Mouse (Mus musculus) limb, embryonic 10.5 days (tissue): ENCODE data around the gene Cmss1. TPM values are rescaled to one million over a fixed set of nuclear protein-coding genes. Genes with fewer than 3 reads are reported as not detected.
"Not testable (repeated sequence)": the region's sequence is repeated elsewhere in the genome, so short reads cannot be mapped to it uniquely, and the experiment has no call there.

Experiments
- DNase-seq: peaks from one replicate; pipeline ENCODE4 v3.0.0-alpha.2; 2017; ENCODE audit warnings: low spot score
- H3K27ac ChIP-seq: fragments of 300-500 bp; sonication (generic); 2 replicates; pipeline ENCODE4 v1.5.1; 2016; ENCODE audit warnings: mild to moderate bottlenecking
- H3K27me3 ChIP-seq: fragments of 300-500 bp; sonication (generic); 2 replicates; pipeline ENCODE4 v1.6.1; 2016; ENCODE audit warnings: low read depth, mild to moderate bottlenecking; ENCODE audit not compliant: poor library complexity, severe bottlenecking
- H3K36me3 ChIP-seq: fragments of 300-500 bp; sonication (generic); 2 replicates; pipeline ENCODE4 v1.6.1; 2016; ENCODE audit warnings: mild to moderate bottlenecking, moderate library complexity
- H3K4me1 ChIP-seq: fragments of 300-500 bp; sonication (generic); 2 replicates; pipeline ENCODE4 v1.6.1; 2016
- H3K4me3 ChIP-seq: fragments of 300-500 bp; sonication (generic); 2 replicates; pipeline ENCODE4 v1.5.1; 2016; ENCODE audit warnings: mild to moderate bottlenecking, moderate library complexity
- H3K9me3 ChIP-seq: fragments of 300-500 bp; sonication (generic); replicated peaks from 2 replicates; pipeline ENCODE4 v1.6.1; 2016; ENCODE audit warnings: mild to moderate bottlenecking
- WGBS: fragments of 180-500 bp; shearing (Covaris S2); methylation state at CpG from one replicate; pipeline ENCODE4 v1.1.7; 2016; 5-methylcytosine and 5-hydroxymethylcytosine counted together
- polyA plus RNA-seq: library from polyadenylated mRNA; unstranded; fragments of >200 nt; fragmentation: Nextera tagmentation; extraction: Ambion mirVana; gene quantifications from 2 replicates; pipeline ENCODE4 v1.2.1, GENCODE M21; 2016

Gene Cmss1
- polyA plus RNA-seq, 1 experiment from 2014 or later, result 53.7 TPM

- Histone ChIP-seq H3K27me3 (no peaks in the 10 kb centered on the region), H3K4me3 (no peak overlapping the region), H3K27ac (0 out of 2 replicates have a peak overlapping the region, but pooled peaks have one; percentile 37), H3K36me3 (no peaks in the 10 kb centered on the region), H3K4me1 (peaks cover 46% of the 10 kb centered on the region), H3K9me3 (no peaks in the 10 kb centered on the region)
- WGBS, result 66% methylated on average over 18 of the region's 18 CpGs
- peak; percentile 80 for DNase-seq
These were observed 208.1 kb downstream of the Cmss1 start for GRCm38 (mm10) chr16:57398387-57399214.

- peak overlapping the region; percentile 37; the same call in 1 of the 2 replicates for H3K27ac ChIP-seq
- H3K4me1 ChIP-seq, result peaks cover 46% of the 10 kb centered on the region
- no peaks in the 10 kb centered on the region for H3K27me3 ChIP-seq
- no peaks in the 10 kb centered on the region for H3K9me3 ChIP-seq
- DNase-seq, result no peak
- 74% methylated on average over 6 of the region's 6 CpGs for WGBS
- H3K36me3 ChIP-seq, result no peaks in the 10 kb centered on the region
- H3K4me3 ChIP-seq, result no peak overlapping the region
These were observed 208.8 kb downstream of the Cmss1 start for GRCm38 (mm10) chr16:57397845-57398244.

DNA sequence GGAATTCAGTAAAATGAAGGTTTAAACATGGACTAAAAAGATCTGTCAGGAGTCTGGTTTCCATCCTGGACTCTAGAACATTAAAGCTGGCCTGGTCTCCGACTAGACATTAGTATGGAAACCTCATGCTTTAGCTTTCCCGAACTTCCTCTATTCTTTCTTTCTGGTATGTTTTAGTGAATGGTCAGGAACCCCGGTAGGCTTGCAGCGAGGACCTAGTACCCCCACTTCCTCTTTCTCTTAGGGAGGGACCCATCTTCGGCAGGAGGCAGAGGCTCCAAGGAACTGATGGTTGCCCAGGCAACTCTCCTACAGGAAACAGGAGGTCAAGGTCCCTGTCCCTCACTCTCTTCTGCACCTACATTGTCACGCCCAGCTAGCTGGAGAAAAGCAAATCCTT is 210.4 kb downstream of the Cmss1 start:
- H3K4me3 ChIP-seq, result no peak overlapping the region
- H3K4me1 ChIP-seq, result peaks cover 38% of the 10 kb centered on the region
- peak; percentile 21 for DNase-seq
- no peaks in the 10 kb centered on the region for H3K27me3 ChIP-seq
- H3K27ac ChIP-seq, result no peak overlapping the region
- H3K36me3 ChIP-seq, result no peaks in the 10 kb centered on the region
- H3K9me3 ChIP-seq, result no peaks in the 10 kb centered on the region
- 80% methylated on average over 6 of the region's 6 CpGs for WGBS

- H3K27ac ChIP-seq, result peak overlapping the region; percentile 65
- no peaks in the 10 kb centered on the region for H3K27me3 ChIP-seq
- no peaks in the 10 kb centered on the region for H3K36me3 ChIP-seq
- H3K9me3 ChIP-seq, result no peaks in the 10 kb centered on the region
- no peak overlapping the region for H3K4me3 ChIP-seq
- WGBS, result 80% methylated on average over 11 of the region's 11 CpGs
- peaks cover 23% of the 10 kb centered on the region for H3K4me1 ChIP-seq
- DNase-seq, result no peak
These were observed 213.5 kb downstream of the Cmss1 start for GRCm38 (mm10) chr16:57393161-57393560.

DNA sequence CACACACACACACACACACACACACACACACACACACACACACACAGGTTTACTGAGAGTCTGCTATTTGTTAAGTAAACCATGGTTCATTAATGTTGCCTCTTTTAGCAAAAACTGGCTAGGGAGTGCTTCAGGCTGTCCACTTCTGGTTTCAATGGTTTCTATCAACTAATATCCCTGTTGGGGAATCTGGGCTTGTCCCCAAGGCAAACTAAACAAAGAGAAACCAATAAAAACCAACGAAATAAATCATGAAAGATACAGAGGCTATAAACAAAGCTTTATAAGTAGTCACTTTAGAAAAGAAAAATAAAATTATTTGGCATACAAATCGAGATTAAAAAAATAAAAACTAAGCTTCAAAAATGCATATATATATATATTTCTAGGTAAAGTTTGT is 214.2 kb downstream of the Cmss1 start:
- no peaks in the 10 kb centered on the region for H3K36me3 ChIP-seq
- 84% methylated on average over 2 of the region's 2 CpGs for WGBS
- no peak overlapping the region for H3K27ac ChIP-seq
- no peaks in the 10 kb centered on the region for H3K9me3 ChIP-seq
- DNase-seq, result no peak
- no peaks in the 10 kb centered on the region for H3K27me3 ChIP-seq
- H3K4me3 ChIP-seq, result no peak overlapping the region
- H3K4me1 ChIP-seq, result peaks cover 16% of the 10 kb centered on the region

DNA sequence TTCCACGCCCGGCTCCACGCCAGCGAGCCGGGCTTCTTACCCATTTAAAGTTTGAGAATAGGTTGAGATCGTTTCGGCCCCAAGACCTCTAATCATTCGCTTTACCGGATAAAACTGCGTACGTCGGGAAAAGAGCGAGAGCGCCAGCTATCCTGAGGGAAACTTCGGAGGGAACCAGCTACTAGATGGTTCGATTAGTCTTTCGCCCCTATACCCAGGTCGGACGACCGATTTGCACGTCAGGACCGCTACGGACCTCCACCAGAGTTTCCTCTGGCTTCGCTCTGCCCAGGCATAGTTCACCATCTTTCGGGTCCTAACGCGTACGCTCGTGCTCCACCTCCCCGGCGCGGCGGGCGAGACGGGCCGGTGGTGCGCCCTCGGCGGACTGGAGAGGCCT is 215.5 kb downstream of the Cmss1 start:
- not testable (repeated sequence) for H3K9me3 ChIP-seq, H3K27ac ChIP-seq, H3K27me3 ChIP-seq, H3K4me3 ChIP-seq, DNase-seq, H3K36me3 ChIP-seq
- 30% methylated on average over 28 of the region's 39 CpGs for WGBS
- peaks cover 17% of the 10 kb centered on the region for H3K4me1 ChIP-seq

- no peak for DNase-seq
- H3K4me1 ChIP-seq, result peaks cover 17% of the 10 kb centered on the region
- no peaks in the 10 kb centered on the region for H3K36me3 ChIP-seq
- no peak overlapping the region for H3K4me3 ChIP-seq
- WGBS, result 94% methylated on average over 15 of the region's 15 CpGs
- H3K27me3 ChIP-seq, result no peaks in the 10 kb centered on the region
- no peak overlapping the region for H3K27ac ChIP-seq
- no peaks in the 10 kb centered on the region for H3K9me3 ChIP-seq
These were observed 217.0 kb downstream of the Cmss1 start for GRCm38 (mm10) chr16:57389566-57390251.

DNA sequence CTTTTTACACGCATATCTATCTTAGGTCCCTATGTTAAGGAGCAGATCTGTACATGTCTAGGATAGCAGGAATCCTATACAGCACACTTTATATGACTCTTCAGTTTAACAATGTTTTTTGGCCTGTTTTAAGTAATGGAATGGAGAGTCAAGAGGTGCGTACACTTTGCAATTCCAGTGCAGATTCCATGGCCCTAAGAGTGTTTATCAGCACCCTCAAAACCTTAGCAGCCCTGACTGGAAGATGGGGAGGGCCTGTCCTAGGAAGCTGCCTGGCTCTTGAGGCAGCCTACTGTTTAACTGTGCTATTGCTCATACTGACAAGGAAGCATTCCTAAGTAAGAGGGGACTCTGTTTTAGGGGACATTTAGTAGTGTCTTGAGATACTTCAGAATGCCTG is 222.4 kb downstream of the Cmss1 start:
- Histone ChIP-seq H3K27ac (no peak overlapping the region), H3K36me3 (no peaks in the 10 kb centered on the region), H3K27me3 (no peaks in the 10 kb centered on the region), H3K4me1 (peaks cover 19% of the 10 kb centered on the region), H3K9me3 (no peaks in the 10 kb centered on the region), H3K4me3 (no peak overlapping the region)
- WGBS, result 93% methylated on average over 2 of the region's 2 CpGs
- peak; percentile 23 for DNase-seq

DNA sequence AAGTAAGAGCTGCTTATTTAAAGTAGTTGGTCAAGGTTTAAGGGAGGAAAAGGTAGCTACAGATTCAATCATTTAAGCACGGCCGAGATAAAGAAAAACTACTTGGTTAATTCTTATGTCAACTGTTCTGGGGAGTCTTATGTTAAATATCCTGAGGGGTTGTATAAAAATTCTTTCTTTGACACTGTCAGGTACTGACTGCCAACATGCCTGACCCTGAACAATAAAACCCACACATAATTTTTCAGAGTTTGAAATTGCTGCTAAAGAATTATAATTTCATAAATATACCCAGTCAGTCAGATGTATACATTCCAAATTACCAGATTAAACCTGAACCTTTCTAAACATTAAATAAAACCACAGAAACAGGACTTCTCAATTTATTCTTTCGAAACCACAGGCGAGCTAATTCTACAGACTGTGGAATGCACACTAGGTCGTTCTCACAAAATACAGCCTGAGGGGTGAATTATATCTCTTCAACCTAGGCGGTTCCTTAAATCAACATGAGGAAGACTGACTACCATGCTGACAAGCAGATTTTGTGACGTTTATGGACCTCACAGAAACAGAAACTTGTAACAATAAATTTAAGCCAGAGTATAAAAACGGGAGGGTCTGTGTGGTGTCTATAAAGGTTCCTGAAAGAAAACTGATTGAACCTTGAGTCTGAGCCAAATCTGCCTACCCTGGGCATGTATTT is 223.2 kb downstream of the Cmss1 start:
- WGBS, result 71% methylated on average over 8 of the region's 8 CpGs
- Histone ChIP-seq H3K27ac (no peak overlapping the region), H3K4me1 (peaks cover 27% of the 10 kb centered on the region), H3K9me3 (no peaks in the 10 kb centered on the region), H3K4me3 (no peak overlapping the region), H3K36me3 (no peaks in the 10 kb centered on the region), H3K27me3 (no peaks in the 10 kb centered on the region)
- peak; percentile 13 for DNase-seq

DNA sequence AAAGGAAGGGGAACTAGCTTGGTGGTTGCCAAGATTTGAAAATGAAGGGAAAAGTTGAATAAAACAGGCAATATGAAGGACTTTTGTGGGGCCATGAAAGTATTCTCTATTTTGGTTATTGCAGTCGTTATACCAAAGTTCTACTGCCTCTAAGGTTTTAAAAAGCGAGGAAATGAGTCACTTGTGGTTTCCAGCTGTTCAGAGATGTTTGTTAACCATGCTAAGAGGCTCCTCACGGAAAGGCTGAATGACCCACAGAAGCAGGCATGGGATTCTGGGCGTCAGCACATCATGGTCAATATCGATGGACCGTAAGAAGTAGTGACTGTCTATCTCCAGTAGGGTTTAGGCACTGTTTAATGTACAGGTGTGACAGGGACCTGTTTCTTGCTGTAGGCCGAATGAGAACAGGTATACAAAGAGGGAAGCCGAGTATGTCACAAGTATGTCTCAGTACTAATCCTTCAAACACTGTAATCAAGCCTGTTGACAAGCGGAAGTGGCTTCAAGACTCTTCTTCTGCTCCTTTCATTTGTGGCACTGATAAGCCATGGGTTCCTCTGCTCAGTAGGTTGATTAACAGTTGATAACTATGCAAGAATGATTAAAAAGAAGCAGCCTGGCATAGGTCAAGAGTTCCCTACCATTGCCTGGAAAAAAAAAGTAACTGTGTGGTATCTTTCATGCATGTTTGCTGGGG is 227.9 kb downstream of the Cmss1 start:
- 88% methylated on average over 9 of the region's 9 CpGs for WGBS

DNA sequence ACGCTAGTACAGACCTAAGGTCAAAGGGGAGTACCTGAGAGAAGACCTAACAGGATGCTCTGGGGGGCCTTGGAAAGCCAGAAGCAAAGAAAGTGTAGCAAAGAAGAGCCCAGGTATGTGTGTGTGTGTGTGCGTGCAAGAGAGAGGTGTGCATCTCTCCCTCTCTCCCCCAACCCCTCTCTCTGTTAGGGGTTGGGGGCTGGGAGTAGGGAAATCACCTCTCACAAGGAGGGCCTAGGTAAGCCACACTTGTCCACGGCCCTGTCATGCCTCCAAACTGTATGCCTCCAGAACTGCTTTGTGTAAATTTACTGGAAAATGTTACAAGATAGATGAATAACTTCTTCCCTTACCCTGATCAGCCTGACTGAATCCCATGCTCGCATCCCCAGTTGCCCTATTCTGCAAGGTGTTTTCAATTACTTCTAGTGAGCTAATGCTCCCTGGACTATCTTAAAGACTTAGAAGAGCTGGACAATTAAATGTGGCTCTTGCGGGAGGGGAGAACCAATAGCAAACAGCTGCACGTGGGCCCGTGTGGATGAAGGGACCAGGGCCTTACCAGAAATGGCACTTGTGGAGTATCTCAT is 231.3 kb downstream of the Cmss1 start:
- Histone ChIP-seq H3K4me1 (peaks cover 25% of the 10 kb centered on the region), H3K36me3 (no peaks in the 10 kb centered on the region), H3K9me3 (no peaks in the 10 kb centered on the region), H3K27me3 (no peaks in the 10 kb centered on the region), H3K4me3 (no peak overlapping the region), H3K27ac (peak overlapping the region; percentile 30; the same call in 1 of the 2 replicates)
- DNase-seq, result peak; percentile 25
- 55% methylated on average over 7 of the region's 7 CpGs for WGBS

More for the DNA sequence above, 227.9 kb downstream of the Cmss1 start:
- Histone ChIP-seq H3K9me3 (no peaks in the 10 kb centered on the region), H3K27ac (no peak overlapping the region), H3K36me3 (no peaks in the 10 kb centered on the region), H3K4me1 (peaks cover 27% of the 10 kb centered on the region), H3K27me3 (no peaks in the 10 kb centered on the region), H3K4me3 (no peak overlapping the region)
- DNase-seq, result peak; percentile 29

DNA sequence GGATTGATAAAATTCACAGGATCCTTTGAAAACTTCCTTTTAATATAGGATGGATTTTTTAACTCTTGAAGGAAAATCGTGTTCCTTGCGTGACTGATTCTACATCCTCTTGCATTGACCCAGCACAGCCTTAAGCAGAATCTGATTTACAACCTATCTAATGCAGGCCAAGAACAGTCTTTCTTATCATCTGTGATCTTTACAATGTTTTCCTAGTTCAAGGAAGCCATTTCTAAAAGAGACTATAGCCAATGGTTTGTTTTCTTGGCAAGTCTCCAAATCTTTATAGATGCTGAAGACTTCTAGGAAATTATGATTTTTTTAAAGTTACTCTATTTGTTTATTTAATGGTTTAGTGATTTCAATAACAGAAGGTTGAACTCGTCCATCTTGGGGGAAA is 234.5 kb downstream of the Cmss1 start:
- Histone ChIP-seq H3K9me3 (no peaks in the 10 kb centered on the region), H3K4me3 (no peak overlapping the region), H3K27ac (no peak overlapping the region), H3K27me3 (no peaks in the 10 kb centered on the region), H3K36me3 (no peaks in the 10 kb centered on the region), H3K4me1 (peaks cover 40% of the 10 kb centered on the region)
- 94% methylated on average over 3 of the region's 3 CpGs for WGBS
- no peak for DNase-seq
